Mouse (Mus musculus) midbrain, embryonic 10.5 days (tissue): ENCODE measurements around the gene Itm2a. TPM values are rescaled to one million over a fixed set of nuclear protein-coding genes. Genes with fewer than 3 reads are reported as not detected.

Experiments used
- DNase-seq: peaks from one replicate; pipeline ENCODE4 v3.0.0-alpha.2; 2017; ENCODE audit warnings: low spot score
- H3K27ac ChIP-seq: fragments of 300-500 bp; sonication (generic); replicated peaks from 2 replicates; pipeline ENCODE4 v1.5.1; 2016; ENCODE audit warnings: mild to moderate bottlenecking
- H3K27me3 ChIP-seq: fragments of 300-500 bp; sonication (generic); 2 replicates; pipeline ENCODE4 v1.6.1; 2016; ENCODE audit warnings: low read depth, mild to moderate bottlenecking; ENCODE audit not compliant: poor library complexity, severe bottlenecking
- H3K36me3 ChIP-seq: fragments of 300-500 bp; sonication (generic); 2 replicates; pipeline ENCODE4 v1.6.1; 2016; ENCODE audit warnings: mild to moderate bottlenecking, moderate library complexity
- H3K4me1 ChIP-seq: fragments of 300-500 bp; sonication (generic); 2 replicates; pipeline ENCODE4 v1.6.1; 2016
- H3K4me3 ChIP-seq: fragments of 300-500 bp; sonication (generic); 2 replicates; pipeline ENCODE4 v1.5.1; 2016; ENCODE audit warnings: mild to moderate bottlenecking, moderate library complexity
- H3K9me3 ChIP-seq: fragments of 300-500 bp; sonication (generic); replicated peaks from 2 replicates; pipeline ENCODE4 v1.6.1; 2016; ENCODE audit warnings: mild to moderate bottlenecking
- WGBS: fragments of 180-500 bp; shearing (Covaris S2); methylation state at CpG from one replicate; pipeline ENCODE4 v1.1.7; 2016; 5-methylcytosine and 5-hydroxymethylcytosine counted together
- polyA plus RNA-seq: library from polyadenylated mRNA; unstranded; fragments of >200 nt; fragmentation: Nextera tagmentation; extraction: Ambion mirVana; gene quantifications from 2 replicates; pipeline ENCODE4 v1.2.1, GENCODE M21; 2016

The Itm2a gene
- polyA plus RNA-seq = 86.5 and 106 TPM in 2 replicates

DNA sequence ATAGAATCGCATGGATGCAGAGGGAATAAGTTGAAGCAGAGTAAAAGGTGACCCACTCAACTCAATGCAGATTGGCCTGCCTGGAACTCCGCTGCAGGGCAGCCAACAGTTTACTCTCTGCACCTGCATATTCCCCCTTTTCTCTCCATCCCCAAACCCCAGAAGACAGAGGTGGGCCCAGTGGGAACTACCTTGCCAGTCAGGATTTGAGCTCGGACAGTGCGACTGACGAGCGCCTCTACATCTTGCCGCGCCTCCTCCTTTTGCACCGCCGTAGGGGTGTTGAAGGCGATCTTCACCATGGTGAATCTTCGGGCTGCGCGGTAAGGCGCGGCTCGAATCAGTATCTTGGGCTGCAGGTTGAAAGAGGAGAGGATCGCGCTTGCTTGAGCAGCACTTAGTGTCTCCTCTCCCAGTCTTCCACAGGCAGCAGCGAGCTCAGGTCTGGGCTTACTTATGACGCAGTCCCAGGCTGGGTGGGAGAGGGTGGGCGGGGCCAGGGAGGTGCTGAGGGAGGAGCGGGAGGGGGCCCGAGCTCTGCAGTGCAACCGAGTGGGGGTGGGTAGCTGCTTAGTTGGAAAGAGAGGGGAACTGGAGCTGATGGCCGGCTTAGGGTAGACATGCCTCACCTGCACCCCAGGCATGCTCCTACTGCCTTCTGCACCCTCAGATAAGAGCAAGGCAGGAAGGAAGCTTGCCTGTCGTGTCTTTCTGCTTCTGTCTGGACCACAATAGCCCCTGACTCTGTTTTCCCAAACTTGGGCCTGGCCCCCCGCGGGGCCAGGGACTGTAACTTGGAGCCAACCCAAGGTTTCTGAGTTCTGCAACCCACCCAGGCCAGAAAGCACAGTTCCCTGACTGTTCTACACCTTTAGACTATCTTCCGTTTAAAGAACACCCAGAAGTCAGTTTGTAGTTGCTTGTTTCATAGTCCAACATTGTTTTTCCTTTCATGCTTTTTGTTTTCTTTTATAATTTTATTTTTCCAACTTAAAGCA, at the start of gene Itm2a:
Itm2a (minus strand) TSS at position 462 of the 998 bp plus-strand sequence.
- Histone ChIP-seq H3K4me1 (peaks cover 7% of the 10 kb centered on the region), H3K27ac (peak within 1 kb of the TSS; percentile 69), H3K4me3 (peak within 1 kb of the TSS; percentile 61), H3K36me3 (no peaks in the 10 kb centered on the region), H3K9me3 (no peaks in the 10 kb centered on the region), H3K27me3 (peaks cover 36% of the 10 kb centered on the region)
- WGBS = 20% methylated on average over 27 of the region's 30 CpGs
- DNase-seq = peak; percentile 59

GRCm38 (mm10) chrX:107435887-107436286, 32.7 kb upstream of the Itm2a start:
- H3K9me3 ChIP-seq = no peaks in the 10 kb centered on the region
- H3K27me3 ChIP-seq = no peaks in the 10 kb centered on the region
- H3K4me1 ChIP-seq = no peaks in the 10 kb centered on the region
- 13% methylated on average over 2 of the region's 2 CpGs for WGBS
- no peak for DNase-seq
- H3K36me3 ChIP-seq = no peaks in the 10 kb centered on the region
- no peak overlapping the region for H3K4me3 ChIP-seq
- H3K27ac ChIP-seq = no peak overlapping the region

- no peak overlapping the region for H3K27ac ChIP-seq
- DNase-seq = no peak
- peaks cover 24% of the 10 kb centered on the region for H3K27me3 ChIP-seq
- no peaks in the 10 kb centered on the region for H3K36me3 ChIP-seq
- no peaks in the 10 kb centered on the region for H3K9me3 ChIP-seq
- WGBS = 85% methylated on average over 2 of the region's 2 CpGs
- H3K4me1 ChIP-seq = peaks cover 8% of the 10 kb centered on the region; the same call in 1 of the 2 replicates
- no peak overlapping the region for H3K4me3 ChIP-seq
Observed at GRCm38 (mm10) chrX:107421304-107421703, 18.1 kb upstream of the Itm2a start.

GRCm38 (mm10) chrX:107417345-107417744, 14.2 kb upstream of the Itm2a start:
- no peaks in the 10 kb centered on the region for H3K9me3 ChIP-seq
- H3K4me3 ChIP-seq = no peak overlapping the region
- H3K36me3 ChIP-seq = no peaks in the 10 kb centered on the region
- peaks cover 8% of the 10 kb centered on the region; the same call in 1 of the 2 replicates for H3K4me1 ChIP-seq
- WGBS = 36% methylated on average over 3 of the region's 3 CpGs
- DNase-seq = peak; percentile 33
- H3K27me3 ChIP-seq = peaks cover 33% of the 10 kb centered on the region
- H3K27ac ChIP-seq = no peak overlapping the region

DNA sequence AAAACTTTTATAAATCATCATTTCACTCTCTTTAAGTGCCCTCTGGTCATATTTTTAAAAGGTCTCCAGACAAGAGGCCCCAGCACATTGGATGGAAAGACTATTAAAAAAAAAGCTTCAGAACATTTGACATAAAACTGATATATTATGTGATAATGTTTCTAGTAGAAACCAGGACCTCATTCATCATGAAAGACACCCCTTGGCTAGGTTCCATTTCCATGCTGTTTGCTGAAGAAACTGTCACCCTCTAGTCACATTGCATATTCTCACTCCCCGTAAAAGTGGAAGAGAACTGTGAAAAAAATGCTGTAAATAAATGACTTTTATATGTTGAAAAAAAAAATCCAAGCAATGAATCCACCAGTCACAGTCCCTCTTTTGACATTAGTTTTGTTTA, 12.8 kb upstream of the Itm2a start:
- Histone ChIP-seq H3K4me3 (no peak overlapping the region), H3K4me1 (peaks cover 8% of the 10 kb centered on the region; the same call in 1 of the 2 replicates), H3K9me3 (no peaks in the 10 kb centered on the region), H3K27me3 (peaks cover 44% of the 10 kb centered on the region), H3K36me3 (no peaks in the 10 kb centered on the region), H3K27ac (no peak overlapping the region)
- 93% methylated on average over 1 of the region's 1 CpGs for WGBS
- DNase-seq = no peak

DNA sequence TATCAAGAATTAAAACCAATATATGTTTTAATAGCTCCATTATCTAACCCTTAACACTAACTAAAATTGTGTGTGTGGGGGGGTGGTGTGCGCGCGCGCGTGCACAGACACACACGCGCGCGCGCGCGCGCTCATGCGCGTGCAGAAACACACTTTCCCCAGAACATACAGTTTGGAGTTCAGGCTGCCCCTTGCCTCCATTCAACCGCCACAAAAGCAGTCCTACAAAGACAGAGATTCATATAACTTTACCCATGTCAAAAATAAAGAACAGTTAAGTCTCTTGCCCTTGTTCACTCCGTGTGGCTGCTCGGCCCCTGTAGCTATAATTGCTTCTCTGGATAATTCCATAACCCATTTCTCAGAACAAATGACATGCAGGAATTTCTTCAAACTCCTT, 695 bp downstream of the Itm2a start:
- Histone ChIP-seq H3K4me3 (peak overlapping the region; percentile 61), H3K4me1 (peaks cover 7% of the 10 kb centered on the region), H3K36me3 (no peaks in the 10 kb centered on the region), H3K9me3 (no peaks in the 10 kb centered on the region), H3K27me3 (peaks cover 30% of the 10 kb centered on the region), H3K27ac (peak overlapping the region; percentile 69)
- DNase-seq = no peak
- 28% methylated on average over 18 of the region's 18 CpGs for WGBS

DNA sequence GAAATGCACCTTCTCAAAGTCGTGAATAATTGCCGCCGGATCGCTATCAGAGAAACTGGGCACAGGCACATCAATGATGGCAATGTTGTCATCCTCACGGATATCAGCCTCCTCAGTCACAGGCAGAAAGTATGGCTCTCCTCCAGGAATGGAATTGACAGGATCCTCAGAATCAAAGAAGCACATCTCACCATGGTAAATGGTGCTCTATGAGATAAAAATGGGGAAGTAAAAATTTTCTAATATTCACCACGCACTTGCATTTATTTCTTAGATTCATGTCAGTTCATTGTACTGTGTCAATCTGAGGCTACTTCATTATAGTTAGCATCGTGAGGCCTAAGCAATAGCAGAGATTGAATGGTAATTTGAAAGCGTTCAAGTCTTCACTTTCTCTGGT, 4.1 kb downstream of the Itm2a start:
- Histone ChIP-seq H3K27ac (no peak overlapping the region), H3K9me3 (no peaks in the 10 kb centered on the region), H3K36me3 (no peaks in the 10 kb centered on the region), H3K4me3 (no peak overlapping the region), H3K4me1 (peaks cover 7% of the 10 kb centered on the region), H3K27me3 (peaks cover 14% of the 10 kb centered on the region)
- 92% methylated on average over 8 of the region's 8 CpGs for WGBS
- DNase-seq = no peak

DNA sequence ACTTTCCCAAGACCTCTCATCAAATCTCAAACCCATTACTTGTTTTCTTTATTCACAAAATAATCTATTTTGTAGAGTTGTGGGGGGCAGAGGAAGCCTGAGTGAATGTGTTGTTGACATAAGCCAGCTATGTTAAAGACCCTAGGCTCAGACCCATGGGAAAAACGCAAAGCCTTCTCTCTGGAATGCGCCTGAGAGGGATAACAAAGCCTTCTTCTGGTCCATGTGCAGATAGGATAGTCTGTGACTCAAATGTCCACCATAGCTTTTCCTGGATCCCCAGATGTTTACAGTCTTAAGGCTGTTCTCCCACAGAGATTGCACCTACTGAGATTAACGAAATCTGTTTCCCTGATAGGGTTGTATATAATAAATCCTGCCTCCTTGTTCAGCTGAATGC, 9.9 kb downstream of the Itm2a start:
- Histone ChIP-seq H3K4me1 (no peaks in the 10 kb centered on the region), H3K4me3 (no peak overlapping the region), H3K27ac (no peak overlapping the region), H3K27me3 (no peaks in the 10 kb centered on the region), H3K9me3 (no peaks in the 10 kb centered on the region), H3K36me3 (no peaks in the 10 kb centered on the region)
- no peak for DNase-seq
- 58% methylated on average over 3 of the region's 3 CpGs for WGBS

GRCm38 (mm10) chrX:107375329-107375728, 27.8 kb downstream of the Itm2a start:
- 79% methylated on average over 1 of the region's 1 CpGs for WGBS
- Histone ChIP-seq H3K27ac (no peak overlapping the region), H3K27me3 (peaks cover 5% of the 10 kb centered on the region; the same call in 1 of the 2 replicates), H3K36me3 (no peaks in the 10 kb centered on the region), H3K4me1 (no peaks in the 10 kb centered on the region), H3K4me3 (no peak overlapping the region), H3K9me3 (no peaks in the 10 kb centered on the region)
- DNase-seq = no peak

Other genes starting within 250 kb of the Itm2a start
- gene Gpr174, start 147.5 kb downstream of the Itm2a start, polyA plus RNA-seq = not detected in 2 replicates